Mouse (Mus musculus) thymus, postnatal 4 days (tissue): Measurements from ENCODE around the gene Prr23a1.
A peak's percentile ranks its signal among the peaks of the same experiment; 100 is the strongest.

Experiments
- DNase-seq: peaks from one replicate; pipeline ENCODE4 v3.0.0; 2021

Prr23a1 gene

GRCm38 (mm10) chr9:98842117-98842516, at the start of gene Prr23a1:
Gene Prr23a1, plus strand, starts transcription at chr9:98842503.
- DNase-seq, result no peak

GRCm38 (mm10) chr9:98799021-98799420, 43.3 kb upstream of the Prr23a1 start:
- no peak for DNase-seq

- no peak for DNase-seq
Measured at GRCm38 (mm10) chr9:98803971-98804370, 38.3 kb upstream of the Prr23a1 start.

- DNase-seq, result no peak
Measured at GRCm38 (mm10) chr9:98805511-98805910, 36.8 kb upstream of the Prr23a1 start.

DNA sequence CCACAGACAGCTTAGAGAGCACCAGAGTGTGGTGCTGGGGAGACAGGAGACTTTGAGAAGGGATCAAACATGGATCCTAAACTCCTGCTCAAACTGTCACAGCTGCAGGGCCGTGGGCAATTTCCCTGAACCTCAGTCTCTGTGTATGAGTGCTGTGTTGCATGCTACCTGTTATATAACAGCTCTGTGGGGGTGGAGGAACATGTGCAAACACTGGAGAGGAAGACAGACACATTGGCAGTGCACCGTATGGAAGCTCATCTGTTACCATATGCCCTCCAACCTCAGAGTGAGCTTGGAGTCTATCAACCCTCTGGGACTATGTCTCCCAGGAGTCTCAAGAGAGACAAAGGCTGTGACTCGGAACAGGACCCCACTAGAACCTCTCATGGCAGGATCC, 36.4 kb upstream of the Prr23a1 start:
- DNase-seq, result no peak

- DNase-seq, result no peak
Measured at GRCm38 (mm10) chr9:98807631-98808030, 34.7 kb upstream of the Prr23a1 start.

GRCm38 (mm10) chr9:98809526-98809925, 32.8 kb upstream of the Prr23a1 start:
- peak; percentile 25 for DNase-seq

DNA sequence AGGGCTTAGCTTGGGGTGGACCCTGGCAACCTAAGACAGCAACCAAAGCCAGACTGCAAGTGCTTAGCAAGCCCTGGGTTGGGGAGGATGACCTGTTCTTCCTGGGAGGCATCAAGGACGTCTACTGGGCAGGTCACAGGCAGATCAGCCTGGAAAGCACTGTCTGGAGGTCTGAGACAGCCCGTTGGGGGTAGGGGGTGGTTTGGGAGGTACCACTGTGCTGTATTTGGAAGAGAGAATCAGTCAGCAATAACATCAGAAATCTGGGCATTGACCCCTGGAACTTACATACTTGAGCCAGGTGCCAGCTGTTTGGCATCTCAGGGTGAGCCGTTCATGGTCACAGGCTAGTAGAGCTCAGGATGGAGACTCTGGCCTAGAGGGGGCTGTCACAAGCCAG, 26.2 kb upstream of the Prr23a1 start:
- DNase-seq, result no peak

GRCm38 (mm10) chr9:98817592-98817991, 24.7 kb upstream of the Prr23a1 start:
- no peak for DNase-seq

GRCm38 (mm10) chr9:98818971-98819370, 23.3 kb upstream of the Prr23a1 start:
- DNase-seq, result no peak

GRCm38 (mm10) chr9:98819481-98819880, 22.8 kb upstream of the Prr23a1 start:
- DNase-seq, result no peak

- no peak for DNase-seq
Measured at GRCm38 (mm10) chr9:98820461-98820860, 21.8 kb upstream of the Prr23a1 start.

DNA sequence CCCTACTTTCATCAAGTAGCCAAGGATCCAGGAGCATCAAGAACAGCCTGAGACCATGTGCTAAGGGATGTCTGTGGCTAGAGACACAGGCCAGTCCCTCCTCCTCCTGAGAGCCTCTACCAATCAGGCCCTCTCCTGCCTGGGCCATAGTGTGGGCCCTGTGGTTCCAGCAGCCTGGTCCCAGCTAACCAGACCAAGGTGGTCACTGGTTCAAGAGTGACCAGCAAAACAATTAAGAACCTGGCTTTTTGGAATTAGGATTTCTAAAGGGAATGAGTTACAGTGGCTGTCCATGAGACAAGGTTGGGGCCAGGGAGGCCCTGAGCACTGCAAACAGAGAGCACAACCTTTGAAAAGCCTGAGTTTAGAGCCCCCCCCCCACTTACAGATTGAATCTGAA, 21.2 kb upstream of the Prr23a1 start:
- DNase-seq, result no peak

DNA sequence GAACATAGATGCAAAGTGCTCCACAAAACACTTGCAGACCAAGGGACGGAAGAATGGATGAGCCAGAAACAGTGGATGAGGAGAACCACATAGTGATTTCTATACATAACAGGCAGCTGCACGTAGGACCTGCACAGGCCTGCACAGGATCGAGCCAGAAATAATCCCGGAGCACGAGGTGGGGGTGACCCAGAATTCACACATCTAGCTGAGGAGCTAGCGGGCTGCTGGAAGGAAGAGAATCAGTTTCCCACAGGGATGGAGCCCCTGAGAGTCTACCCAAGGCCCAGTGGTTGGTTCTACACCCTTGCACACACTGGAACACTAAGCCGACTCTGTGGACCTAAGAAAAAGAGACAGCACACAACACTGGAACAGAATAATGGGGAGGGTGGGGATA, 18.5 kb upstream of the Prr23a1 start:
- no peak for DNase-seq

- no peak for DNase-seq
Measured at GRCm38 (mm10) chr9:98829508-98829907, 12.8 kb upstream of the Prr23a1 start.

DNA sequence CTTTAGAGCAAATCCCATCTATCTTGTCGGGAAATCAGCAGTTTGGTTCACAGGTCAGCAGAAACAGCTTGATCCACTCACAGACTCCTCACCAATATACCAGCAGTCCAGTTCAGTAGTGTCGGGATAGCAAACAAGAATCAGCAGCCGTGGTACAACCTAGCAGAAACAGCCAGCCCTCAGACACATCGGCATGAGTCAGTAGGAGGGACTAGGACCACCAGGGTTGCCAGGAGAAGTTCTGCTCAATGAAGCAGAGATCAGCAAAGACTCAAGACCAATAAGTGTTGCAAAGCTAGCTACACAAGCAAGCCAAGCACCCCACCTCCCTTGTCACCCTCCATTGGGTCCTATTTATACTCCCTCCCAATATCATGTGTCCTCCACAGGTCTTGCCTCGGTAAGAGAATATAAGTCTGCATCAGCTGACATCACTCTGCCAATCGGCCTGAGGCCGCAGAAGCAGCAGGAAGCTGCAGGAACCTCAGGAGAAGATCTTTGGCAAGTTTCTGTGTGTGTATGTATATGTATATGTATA, 4.7 kb upstream of the Prr23a1 start:
- no peak for DNase-seq

DNA sequence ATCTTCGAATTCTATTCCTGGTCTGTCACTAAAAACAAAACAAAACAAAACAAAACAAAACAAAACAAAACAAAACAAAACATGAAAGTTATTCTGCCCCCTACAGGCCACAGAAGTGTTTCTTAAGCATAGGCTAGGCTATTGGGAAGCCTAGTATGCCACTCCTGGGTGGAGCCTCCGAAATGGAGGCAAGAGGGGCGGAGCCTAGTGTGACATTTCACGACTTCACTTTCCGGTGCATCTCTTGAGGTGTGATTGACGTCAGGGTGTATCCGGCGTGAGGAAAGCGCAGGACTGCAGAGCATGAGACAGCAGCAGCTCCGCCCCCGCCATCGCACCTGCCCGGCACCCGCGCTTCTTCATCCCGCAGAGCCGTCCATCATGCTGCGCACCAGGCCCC, 13.9 kb downstream of the Prr23a1 start, which contains the start of gene Prr23a2:
Gene Prr23a2 (plus strand): TSS at position 285 of the 400 bp plus-strand sequence.
- peak; percentile 5 for DNase-seq

GRCm38 (mm10) chr9:98863463-98863862, 21.2 kb downstream of the Prr23a1 start:
- DNase-seq, result peak; percentile 8

DNA sequence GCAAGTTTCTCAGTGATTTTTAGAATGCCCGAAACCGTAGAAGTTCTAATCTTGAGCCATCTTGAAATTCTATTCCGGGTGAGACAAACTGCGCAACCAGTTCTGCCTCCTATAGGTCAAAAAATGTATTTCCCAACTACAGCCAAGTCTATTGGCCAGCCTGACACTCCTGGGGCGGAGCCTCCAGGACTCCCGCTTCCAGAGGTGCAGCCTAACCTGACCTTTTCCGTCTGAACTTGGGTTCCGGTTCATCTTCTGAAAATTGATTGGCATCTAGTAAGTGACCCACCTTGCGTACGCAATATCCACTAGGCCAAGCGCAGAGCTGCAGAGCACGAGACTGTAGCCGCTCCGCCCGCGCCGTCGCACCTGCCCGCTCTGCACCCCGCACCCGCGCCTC, 22.3 kb downstream of the Prr23a1 start, which contains the start of gene Prr23a3:
Gene Prr23a3 (plus strand): TSS at position 197 of the 400 bp plus-strand sequence.
- peak; percentile 10 for DNase-seq
